Mouse (Mus musculus) E14TG2a.4 (cell line): ENCODE data around the gene Rock2.

Experiments used
- H3K27me3 ChIP-seq: 2 replicates; pipeline ENCODE4 v1.6.1; 2014; ENCODE audit warnings: low read length, control low read depth; ENCODE audit not compliant: insufficient read depth
- H3K36me3 ChIP-seq: 2 replicates; pipeline ENCODE4 v1.6.1; 2014; ENCODE audit warnings: low read length, control low read depth; ENCODE audit not compliant: insufficient read depth
- H3K4me1 ChIP-seq: replicated peaks from 2 replicates; pipeline ENCODE4 v1.6.1; 2014; ENCODE audit warnings: low read depth, low read length, control low read depth
- H3K4me3 ChIP-seq: replicated peaks from 2 replicates; pipeline ENCODE4 v1.5.1; 2014; ENCODE audit warnings: mild to moderate bottlenecking, low read length
- H3K9me3 ChIP-seq: 2 replicates; pipeline ENCODE4 v1.6.1; 2014; ENCODE audit warnings: low read length, control low read depth
- CTCF ChIP-seq: conservative IDR thresholded peaks from 2 replicates; pipeline ENCODE4 v1.5.1; 2014; ENCODE audit warnings: low read length
- NANOG ChIP-seq: IDR thresholded peaks from 2 replicates; pipeline ENCODE4 v1.6.1; 2014; ENCODE audit warnings: borderline replicate concordance, low read length, mixed read lengths
- POU5F1 ChIP-seq: IDR thresholded peaks from 2 replicates; pipeline ENCODE4 v1.6.1; 2014; ENCODE audit warnings: low read length, borderline replicate concordance

Rock2 gene

DNA sequence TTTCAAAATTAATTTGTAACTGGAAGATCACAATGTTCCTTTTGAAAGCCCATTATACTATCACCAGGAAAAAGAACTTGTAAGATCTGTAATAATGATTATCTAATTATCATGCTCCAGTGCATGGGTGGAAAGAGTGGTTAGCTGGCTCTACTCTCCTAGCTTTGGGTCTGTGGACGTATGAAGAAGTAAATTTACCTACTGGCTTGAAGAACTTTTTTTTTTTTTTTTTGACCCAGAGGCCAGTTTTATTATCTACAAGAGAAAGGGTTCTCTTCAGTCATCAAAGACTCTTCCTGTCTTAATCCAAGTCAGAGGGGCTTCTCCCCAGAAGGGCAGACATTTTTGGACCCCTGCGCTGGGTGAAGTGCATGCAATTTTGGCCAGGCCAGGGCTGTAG is 1.7 kb upstream of the Rock2 start:
- no peaks in the 10 kb centered on the region for H3K9me3 ChIP-seq
- no peak for TF ChIP-seq NANOG
- TF ChIP-seq POU5F1 = no peak
- no peak for TF ChIP-seq CTCF
- H3K4me3 ChIP-seq = no peak overlapping the region
- H3K36me3 ChIP-seq = no peaks in the 10 kb centered on the region
- peaks cover 39% of the 10 kb centered on the region for H3K4me1 ChIP-seq
- H3K27me3 ChIP-seq = peaks cover 20% of the 10 kb centered on the region

DNA sequence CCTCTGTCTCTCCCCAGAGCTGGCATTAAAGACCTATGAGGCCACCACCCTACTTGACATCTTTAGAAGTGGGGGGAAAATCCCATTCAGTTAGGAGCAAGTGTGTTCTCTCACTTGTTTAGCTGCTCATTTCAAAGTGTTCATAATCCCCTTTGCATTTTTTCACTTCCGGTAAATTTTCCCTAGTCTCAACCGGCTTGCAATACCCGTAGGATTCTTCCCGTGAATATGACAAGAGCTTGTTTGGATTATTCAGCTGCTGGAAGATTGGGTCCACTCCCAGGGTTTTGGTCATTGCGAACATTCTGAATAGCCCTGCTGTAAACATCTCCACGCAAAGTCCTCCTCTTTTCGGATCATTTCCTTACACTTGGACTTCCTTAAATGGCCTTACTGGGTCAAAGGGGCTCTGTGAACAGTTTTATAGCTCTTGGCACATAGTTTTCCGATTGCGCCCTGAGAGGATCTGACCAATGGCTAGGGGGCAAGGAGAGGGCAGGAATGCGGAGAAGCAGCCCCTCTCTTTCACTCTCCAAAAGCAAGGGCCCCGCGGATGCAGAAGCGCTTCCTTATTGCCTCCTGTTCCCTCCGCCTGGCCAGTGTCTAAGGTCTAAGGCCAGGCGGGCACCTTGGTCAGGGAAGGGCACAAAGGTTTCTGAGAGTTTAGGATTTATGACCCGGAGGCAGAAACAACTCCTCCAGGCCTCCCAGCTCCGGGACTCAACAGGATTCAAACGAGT is 869 bp upstream of the Rock2 start:
- Histone ChIP-seq H3K4me3 (peak overlapping the region; percentile 90), H3K4me1 (peaks cover 47% of the 10 kb centered on the region), H3K27me3 (peaks cover 19% of the 10 kb centered on the region), H3K9me3 (no peaks in the 10 kb centered on the region), H3K36me3 (no peaks in the 10 kb centered on the region)
- no peak for TF ChIP-seq CTCF
- no peak for TF ChIP-seq NANOG
- TF ChIP-seq POU5F1 = no peak

DNA sequence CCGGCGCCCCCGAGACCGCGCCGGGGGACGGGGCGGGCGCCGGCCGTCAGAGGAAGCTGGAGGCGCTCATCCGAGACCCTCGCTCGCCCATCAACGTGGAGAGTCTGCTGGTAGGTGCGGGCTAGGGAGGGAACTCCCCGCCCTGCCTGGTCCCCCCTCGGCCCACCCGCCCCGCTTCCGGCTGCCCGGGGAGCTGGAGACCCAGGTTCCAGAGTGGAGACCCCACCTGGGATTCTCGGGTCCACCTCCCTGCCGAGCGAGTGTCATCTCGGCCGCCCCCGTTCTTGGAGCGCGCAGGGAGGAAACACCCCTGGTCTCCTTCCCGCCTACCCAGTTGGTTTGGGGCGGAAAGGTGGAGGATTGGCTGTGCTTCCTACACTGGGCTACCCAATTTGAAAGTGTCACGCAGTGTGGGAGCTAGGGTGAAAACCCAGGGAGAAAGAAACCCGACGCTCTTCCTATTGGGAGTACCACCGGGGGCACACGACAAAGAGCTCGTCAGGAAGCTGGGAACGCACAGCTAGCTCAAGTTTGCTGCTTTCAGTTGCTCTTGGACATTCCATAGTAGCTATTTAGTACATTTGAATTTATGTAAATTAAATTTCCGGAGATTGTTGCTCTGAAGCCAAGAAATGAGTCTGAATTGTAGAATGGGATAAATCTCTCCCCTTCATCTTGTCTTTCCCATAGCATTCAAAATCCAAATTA is 680 bp downstream of the Rock2 start:
- Histone ChIP-seq H3K36me3 (no peaks in the 10 kb centered on the region), H3K4me1 (peaks cover 59% of the 10 kb centered on the region), H3K4me3 (peak overlapping the region; percentile 90), H3K9me3 (no peaks in the 10 kb centered on the region), H3K27me3 (peaks cover 7% of the 10 kb centered on the region; the same call in 1 of the 2 replicates)
- no peak for TF ChIP-seq NANOG
- TF ChIP-seq CTCF = no peak
- TF ChIP-seq POU5F1 = no peak

DNA sequence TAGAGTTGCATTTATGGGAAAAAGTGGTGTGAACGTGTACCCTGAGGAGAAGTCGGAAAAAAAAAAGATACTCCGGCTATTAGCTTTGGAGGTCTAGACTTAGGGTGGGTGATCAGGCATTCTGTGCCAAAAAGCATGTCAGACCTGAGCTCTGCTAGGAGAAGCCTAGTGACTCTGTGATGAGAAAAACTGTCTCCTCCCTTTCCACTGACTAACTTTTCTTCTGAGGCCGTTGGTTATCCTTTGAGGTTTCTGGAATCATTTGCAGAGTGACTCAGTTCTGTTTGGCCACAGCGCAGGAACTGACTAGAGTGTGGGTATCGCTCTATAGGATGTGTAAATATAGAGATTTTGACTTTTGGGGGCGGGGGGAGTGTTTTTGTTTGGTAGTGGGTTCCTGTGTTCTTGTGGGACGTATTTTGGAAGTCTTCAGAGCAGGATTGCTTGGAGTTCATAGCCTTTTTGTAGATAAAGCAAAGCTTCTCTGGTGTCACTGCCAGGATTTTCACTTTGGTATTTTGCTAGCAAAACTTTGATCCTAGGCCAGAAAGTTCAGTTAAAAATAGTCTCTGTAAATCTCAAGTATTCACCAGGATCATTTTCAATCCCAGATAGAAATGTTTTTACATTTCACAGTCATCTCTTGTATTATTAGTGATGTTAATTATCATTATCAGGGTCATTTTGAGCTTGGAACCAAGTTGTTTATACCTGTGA is 1.5 kb downstream of the Rock2 start:
- Histone ChIP-seq H3K27me3 (no peaks in the 10 kb centered on the region), H3K4me3 (peak overlapping the region; percentile 90), H3K36me3 (no peaks in the 10 kb centered on the region), H3K4me1 (peaks cover 66% of the 10 kb centered on the region), H3K9me3 (no peaks in the 10 kb centered on the region)
- TF ChIP-seq CTCF (no peak), NANOG (no peak), POU5F1 (no peak)

DNA sequence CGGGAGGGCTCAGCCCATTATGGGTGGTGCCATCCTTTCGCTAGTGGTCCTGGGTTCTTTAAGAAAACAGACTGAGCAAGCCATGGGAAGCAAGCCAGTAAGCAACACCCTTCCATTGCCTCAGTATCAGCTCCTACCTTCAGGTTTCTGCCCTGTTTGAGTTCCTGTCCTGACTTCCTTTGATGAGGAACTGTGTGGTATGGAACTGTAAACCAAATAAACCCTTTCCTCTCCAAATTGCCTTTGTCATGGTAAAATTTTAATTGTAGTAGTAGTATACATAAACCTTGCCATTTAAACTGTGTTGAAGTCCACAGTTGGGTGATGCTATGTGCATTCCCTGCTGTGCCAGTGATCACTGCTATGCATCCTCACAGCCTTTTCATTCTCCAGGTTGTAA is 2.5 kb downstream of the Rock2 start:
- Histone ChIP-seq H3K4me3 (no peak overlapping the region), H3K36me3 (no peaks in the 10 kb centered on the region), H3K27me3 (no peaks in the 10 kb centered on the region), H3K9me3 (no peaks in the 10 kb centered on the region), H3K4me1 (peaks cover 69% of the 10 kb centered on the region)
- TF ChIP-seq CTCF = no peak
- TF ChIP-seq NANOG = peak; percentile 68; the same call in 1 of the 2 replicates
- no peak for TF ChIP-seq POU5F1

DNA sequence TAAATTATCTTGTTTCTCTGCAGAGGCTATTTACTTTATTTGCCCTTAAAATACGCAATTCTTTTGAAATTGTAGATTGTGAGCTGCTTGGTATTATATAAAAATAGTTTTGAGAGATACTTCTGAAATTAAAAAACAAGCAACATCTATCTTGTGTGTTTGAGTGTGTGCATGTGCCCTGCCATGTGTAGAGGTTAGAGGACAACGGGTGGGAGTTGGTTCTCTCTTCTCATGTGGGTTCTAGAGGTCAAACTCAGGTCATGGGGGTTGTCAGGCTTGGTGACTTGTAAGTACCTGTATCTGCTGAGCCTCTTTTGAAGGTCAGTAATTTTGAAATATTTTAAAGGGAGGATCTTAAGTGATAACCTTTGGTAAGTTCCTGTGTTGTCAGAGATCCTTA is 3.5 kb downstream of the Rock2 start:
- Histone ChIP-seq H3K4me3 (no peak overlapping the region), H3K27me3 (no peaks in the 10 kb centered on the region), H3K4me1 (peaks cover 65% of the 10 kb centered on the region), H3K9me3 (no peaks in the 10 kb centered on the region), H3K36me3 (no peaks in the 10 kb centered on the region)
- TF ChIP-seq CTCF = no peak
- TF ChIP-seq POU5F1 = no peak
- no peak for TF ChIP-seq NANOG

DNA sequence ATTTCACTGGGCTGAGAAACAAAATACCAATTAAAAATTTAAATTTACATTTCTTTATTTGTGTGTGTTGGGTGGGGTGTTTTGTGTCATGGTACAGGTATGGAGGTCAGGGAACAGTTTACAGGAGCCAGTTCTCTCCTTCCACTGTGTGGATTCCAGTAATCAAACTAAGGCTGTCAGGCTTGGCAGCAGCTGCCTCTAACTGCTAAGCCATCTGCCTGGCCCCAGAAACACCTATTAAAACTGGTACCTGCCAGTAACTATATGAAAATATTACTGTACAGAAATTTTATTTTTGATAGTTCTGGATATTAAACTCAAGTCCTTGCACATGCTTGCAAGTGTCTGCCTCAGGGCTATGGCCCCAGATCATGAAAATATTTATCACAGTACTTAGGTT is 4.1 kb downstream of the Rock2 start:
- Histone ChIP-seq H3K9me3 (no peaks in the 10 kb centered on the region), H3K4me1 (peaks cover 61% of the 10 kb centered on the region), H3K36me3 (no peaks in the 10 kb centered on the region), H3K4me3 (no peak overlapping the region), H3K27me3 (no peaks in the 10 kb centered on the region)
- TF ChIP-seq CTCF = no peak
- no peak for TF ChIP-seq NANOG
- TF ChIP-seq POU5F1 = no peak

DNA sequence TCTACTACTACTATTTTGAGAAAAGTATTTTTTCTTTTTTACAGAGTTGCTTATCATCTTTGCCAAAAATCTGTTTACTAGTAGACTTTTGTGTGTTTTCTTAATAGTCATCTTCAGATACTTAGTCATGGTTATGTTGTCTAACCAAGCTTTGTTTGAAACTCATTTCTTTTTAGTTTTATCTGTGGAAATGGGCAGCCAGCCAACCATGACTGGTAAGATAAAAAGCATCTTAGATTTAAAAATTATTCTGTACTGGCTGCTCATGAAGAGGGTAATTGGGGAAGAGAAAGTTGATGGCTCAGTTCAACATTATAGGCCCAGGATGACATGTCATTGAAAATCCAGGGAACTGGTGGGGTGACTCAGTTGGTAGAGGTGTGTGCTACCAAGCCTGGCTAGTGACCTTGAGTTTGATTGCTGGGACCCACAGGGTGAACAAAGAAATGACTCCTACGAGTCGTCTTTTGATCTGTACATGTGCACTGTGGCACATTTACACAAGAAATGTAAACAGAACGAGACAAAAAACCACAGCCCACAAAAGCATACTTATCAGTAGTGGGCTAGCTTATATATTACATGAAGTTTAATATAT is 6.0 kb downstream of the Rock2 start:
- Histone ChIP-seq H3K9me3 (no peaks in the 10 kb centered on the region), H3K4me3 (no peak overlapping the region), H3K4me1 (peaks cover 65% of the 10 kb centered on the region), H3K27me3 (no peaks in the 10 kb centered on the region), H3K36me3 (no peaks in the 10 kb centered on the region)
- peak; percentile 69; the same call in 1 of the 2 replicates for TF ChIP-seq NANOG
- TF ChIP-seq CTCF = no peak
